Mouse (Mus musculus) common myeloid progenitor, adult 5-6 weeks (primary cell): ENCODE measurements around the gene Fam117b. TPM values are rescaled to one million over a fixed set of nuclear protein-coding genes. Genes with fewer than 3 reads are reported as not detected.

ENCODE experiments used
- ATAC-seq: replicated peaks from 2 replicates; pipeline ENCODE4 v1.8.0; 2016; ENCODE audit warnings: low read depth, mild to moderate bottlenecking, moderate TSS enrichment, inconsistent platforms; ENCODE audit not compliant: poor library complexity, severe bottlenecking
- total RNA-seq: library from RNA; stranded (forward); fragments of 200-1000, 187-1606 nt; gene quantifications from 2 replicates; pipeline ENCODE4 v1.2.3, GENCODE M21; 2017

The Fam117b gene
- total RNA-seq, 1 experiment from 2014 or later, result 27.3 TPM

DNA sequence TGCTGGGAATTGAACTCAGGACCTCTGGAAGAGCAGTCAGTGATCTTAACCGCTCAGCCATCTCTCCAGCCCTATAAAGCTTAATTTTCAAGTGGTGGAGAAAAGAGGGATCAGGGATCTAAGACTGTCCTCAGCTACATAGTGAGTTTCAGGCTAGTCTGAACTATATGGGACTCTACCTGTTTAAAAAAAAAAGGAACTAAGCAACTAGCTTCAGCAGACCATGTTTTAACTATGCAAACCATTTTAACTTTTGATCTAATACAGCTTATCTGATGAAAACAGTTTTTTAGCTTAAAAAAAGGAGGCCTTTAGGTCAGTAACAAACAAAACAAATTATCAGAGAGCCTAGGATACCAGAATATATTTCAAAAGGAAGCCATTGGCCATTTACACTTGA lies 1.9 kb upstream of the Fam117b start:
- ATAC-seq, result no peak

DNA sequence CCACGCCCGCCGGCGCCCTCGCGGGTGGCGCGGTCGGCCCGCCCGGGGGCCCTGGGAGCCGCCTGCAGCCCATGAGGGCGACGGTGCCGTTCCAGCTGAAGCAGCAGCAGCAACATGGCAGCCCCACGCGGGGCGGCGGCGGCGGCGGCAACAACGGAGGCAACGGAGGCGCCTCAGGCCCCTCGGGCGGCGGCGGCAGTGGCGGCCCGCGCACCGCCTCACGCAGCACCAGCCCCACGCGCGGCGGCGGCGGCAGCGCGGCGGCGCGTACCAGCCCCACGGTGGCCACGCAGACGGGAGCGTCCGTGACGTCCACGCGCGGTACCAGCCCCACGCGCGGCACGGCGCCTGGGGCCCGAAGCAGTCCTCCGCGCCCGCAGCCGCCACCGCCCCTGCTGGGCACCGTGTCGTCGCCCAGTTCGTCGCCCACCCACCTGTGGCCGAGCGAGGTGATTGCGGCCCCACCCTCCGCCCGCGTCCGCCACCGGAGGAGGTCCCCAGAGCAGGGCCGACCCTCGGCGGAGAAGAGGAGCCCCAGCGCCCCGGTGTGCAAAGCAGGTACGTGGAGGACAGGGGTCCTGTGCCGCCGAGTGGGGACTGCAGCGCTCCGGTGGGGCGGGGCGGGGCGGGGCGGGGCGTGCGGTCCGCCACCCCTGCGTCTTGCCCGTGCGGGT lies 526 bp downstream of the Fam117b start:
- no peak for ATAC-seq

DNA sequence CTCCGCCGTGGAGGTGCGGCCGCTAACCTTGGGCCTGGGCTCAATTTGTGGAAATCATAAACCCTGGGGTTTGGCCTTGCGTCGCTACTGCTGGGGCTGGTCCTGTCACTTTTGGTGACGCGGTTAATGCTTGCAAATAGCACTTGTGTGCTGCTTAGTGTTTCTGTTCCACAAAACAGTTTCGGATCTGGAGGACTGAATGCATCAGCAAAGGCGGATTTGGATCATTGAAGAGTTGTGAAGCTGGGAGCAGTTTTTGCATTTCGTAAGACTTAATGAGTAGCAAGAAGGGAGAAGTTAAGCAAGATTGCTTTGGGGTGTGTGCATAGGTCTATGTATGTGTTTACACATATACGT lies 1.0 kb downstream of the Fam117b start:
- ATAC-seq, result peak; percentile 33

DNA sequence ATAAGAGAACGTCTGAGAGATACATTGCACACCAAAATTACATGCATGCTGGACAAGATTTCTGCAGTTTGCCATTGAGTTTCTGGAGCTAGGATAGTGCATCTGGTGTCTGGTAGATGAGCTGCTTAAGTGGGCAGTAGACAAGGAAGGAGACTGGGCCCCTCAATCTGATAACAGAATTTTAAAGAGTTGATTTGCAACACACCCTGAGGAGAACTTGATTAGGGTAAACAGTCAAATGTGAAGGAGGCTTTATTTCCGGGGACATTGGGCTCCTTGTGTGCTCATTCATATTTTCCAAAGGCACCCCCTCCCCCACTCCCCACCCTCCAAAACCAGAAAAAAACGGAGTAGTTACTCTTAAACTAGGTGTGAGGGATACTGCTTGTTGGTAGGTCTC lies 2.0 kb downstream of the Fam117b start:
- no peak for ATAC-seq

DNA sequence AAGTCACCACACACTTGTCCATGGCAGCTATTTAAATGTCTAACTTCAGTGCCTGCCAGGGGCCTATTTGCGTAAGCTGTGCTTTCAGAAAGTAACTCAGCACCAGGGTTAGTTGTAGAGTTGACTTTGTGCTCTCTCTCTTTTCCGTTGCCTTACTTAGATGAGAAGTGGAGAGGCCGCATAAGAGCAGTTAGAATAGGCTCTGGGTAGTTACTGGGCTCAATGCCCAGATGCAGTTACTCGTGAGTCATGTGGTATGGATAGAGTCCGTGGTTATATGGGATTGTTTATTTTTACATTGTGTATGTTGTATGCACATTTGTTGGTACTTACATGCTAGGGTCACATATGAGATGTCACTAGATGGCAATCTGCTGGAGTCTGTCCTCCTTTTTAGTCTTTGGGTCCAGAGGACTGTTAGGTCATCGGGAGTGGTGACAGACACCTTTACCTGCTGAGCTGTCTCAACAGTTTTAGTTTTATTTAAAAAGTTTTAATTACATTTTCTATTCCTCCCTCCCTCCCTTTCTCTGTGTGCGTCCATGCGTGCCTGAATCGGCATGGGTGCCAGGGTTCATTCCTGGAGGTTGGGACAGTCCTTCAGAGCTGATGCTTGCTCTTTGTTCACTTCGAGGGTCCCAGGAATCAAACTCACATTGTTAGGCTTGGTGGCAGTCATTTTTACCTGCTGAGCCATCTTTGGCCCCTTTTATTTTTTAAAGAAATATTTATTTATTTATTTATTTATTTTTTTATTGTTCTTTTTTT lies 3.2 kb downstream of the Fam117b start:
- ATAC-seq, result no peak; the same call in 1 of the 2 replicates

DNA sequence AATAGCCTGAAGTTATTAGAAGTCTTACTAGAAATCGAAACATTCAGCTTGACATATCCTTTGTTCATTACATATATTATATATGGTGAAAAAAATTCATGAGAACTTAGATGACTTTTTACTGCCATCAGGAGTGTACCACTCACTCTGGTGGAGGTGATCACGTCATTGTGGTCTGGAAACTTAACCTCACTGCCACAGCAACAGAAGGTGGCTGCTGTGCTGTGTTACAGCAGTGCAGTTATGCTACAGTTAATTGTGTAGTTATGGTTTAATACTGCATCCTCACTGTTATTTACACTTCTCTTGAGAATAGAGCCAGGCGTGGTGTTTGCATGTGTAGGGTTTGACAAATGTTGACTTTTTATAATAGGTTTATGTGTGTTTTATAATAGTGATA lies 4.6 kb downstream of the Fam117b start:
- ATAC-seq, result peak; percentile 30; the same call in 1 of the 2 replicates

DNA sequence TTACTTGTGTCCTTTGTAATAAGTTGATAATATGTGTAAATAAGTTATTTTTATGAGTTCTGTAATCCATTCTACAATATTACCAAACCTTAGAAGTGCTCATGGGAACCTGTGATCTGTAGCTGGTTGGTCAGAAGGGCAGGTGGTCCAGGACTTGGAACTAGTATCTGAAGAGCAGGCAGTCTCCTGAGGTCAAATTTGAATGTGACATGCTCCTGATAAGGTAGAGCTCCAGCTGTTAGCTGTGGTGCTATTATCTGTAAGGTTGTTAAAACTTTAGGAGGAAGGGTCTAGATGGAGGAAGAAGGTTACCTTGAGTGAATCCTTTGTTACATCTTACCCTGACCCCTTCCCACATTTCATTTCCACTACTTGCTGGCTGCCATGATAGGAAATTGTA lies 5.3 kb downstream of the Fam117b start:
- ATAC-seq, result no peak

DNA sequence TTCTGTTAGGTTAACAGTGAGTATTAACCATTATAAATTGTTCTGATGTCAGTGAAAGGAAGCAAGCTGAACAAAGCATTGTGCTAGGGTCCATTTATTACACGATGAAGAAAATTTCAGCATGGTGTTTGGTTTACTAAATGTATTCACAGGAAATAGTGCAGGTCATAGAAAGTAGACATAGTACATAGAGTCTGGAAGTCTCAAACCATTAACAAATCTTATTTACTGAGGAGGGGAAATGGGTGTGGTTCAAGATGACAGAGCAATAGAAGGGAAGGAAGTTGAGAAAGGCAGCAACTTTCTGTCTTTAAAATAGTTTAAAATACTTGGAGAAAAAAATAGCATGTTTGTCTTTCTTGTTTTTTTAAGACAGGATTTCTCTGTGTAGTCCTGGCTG lies 10.4 kb downstream of the Fam117b start:
- peak; percentile 52; the same call in 1 of the 2 replicates for ATAC-seq

DNA sequence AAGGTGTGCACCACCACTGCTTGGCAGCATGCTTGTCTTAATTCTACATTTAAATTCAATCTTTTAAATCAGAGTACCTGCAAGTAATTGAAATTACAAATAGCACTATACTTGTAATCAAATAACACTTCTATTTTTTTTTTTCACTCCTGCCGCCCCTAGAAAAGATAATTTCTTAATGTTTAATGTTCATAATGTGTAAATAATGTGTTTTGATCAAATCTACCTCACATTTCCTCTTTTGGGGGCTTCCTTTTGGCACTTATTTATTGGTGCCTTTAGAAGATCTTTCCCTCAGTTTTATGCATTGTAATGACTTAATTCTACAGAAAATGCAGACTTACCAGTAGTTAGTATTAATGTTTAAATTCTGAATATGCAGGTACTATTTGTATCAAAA lies 10.9 kb downstream of the Fam117b start:
- no peak for ATAC-seq

DNA sequence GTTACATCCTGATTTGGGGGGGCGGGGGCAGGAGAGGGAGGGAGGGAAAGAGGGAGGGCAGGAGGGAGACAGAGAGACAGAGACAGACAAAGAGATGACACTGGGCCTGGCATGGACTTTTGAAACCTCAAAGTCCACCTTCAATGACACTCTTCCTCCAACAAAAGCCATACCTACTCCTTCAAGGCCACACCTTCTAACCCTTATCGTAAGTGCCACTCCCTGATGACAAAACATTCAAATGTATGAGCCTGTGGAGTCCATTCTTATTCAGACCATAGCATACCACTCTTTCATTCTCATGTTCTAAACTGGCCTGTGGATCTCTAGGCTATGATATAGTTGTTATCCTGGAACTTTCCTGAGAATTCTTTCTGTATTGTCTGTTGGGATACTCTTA lies 11.6 kb downstream of the Fam117b start:
- no peak for ATAC-seq

DNA sequence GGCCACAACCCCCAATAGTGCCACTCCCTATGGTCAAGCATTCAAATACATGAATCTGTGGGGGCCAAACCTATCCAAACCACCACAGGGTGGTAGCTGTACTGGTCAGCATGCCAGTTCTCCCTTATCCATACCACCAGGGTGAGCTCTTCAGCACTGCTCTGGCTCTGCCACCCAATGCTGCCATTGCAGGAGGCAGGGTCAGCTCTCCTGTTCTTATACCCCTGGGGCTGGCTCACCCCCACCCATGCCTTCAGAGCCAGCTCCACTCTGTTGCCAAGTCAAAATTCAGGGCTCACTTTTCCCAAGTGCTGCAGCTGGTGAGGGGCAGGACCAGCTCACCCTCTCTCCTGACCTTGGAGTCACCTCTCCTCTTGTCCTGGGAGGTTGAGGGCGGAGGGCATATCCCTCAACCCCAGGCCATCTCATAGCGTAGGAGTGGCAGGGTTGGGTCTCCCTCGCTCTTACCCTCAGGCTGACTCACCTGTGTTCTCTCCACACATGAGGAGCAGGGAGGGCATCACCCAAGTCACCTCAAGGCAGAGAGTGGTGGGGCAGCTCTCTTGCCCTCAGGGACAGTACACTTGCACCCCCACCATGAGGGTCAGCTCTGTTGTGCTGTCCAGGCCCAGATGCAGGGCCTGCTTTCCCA lies 13.3 kb downstream of the Fam117b start:
- no peak for ATAC-seq

DNA sequence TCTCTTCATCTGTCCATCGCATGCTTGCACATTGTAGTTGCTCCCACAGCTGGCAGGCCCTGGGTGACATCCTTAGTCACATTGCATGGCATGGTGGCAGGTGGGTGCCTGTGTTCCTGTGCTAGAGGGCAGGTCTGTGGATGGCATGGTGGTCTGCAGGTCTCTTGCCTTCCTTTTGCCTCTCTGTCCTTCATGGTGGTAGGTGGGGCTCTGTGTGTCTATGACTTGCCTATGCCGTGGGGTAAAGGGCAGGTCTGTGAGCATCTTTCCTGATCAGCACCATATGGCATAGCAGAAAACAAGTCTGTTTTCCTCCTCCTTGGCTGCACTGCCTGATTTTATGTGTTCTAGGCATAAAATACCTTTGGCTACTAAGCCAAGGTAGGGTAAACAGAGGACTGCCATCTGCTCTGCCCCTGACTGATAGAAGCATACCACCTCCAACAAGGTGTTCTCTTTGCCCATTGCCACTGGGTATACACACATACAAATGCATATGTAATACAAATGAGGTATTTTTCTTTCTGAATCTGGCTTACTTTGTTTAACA lies 14.4 kb downstream of the Fam117b start:
- ATAC-seq, result no peak

DNA sequence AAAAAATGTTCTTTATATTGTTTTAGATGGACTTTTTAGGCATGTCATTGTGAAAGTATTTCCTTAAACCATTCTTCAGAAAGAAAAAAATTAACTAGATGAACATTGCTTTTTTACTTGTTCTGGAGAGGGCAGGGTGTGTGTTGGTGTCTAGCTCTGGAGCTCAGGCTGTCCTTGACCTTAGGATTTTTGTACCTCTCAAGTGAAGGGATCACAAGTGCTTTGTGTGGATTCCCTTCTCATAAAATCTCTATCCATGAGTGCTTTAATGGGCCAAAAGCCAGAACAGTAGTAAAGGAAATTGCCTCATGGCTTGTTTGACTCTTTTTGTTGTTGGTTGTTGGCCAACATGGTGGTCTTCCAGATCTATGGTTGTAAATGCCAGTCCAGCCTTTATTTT lies 18.1 kb downstream of the Fam117b start:
- ATAC-seq, result no peak

DNA sequence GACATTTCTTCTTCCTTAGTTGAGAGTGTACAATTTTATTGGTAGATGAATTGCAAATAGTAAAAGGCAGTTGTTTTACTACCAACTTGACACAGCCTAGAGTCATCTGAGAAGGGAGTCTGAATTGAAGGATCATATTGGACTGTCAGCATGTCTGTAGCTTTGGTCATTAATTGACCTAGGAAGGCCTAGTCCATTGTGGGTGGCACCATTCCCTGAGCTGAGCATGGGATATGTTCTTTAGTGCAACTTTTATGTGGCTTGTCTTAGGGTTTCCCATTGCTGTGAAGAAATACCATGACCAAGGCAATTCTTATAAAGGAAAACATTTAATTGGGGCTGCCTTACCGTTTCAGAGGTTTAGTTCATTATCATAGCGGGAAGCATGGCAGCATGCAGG lies 20.2 kb downstream of the Fam117b start:
- ATAC-seq, result no peak

DNA sequence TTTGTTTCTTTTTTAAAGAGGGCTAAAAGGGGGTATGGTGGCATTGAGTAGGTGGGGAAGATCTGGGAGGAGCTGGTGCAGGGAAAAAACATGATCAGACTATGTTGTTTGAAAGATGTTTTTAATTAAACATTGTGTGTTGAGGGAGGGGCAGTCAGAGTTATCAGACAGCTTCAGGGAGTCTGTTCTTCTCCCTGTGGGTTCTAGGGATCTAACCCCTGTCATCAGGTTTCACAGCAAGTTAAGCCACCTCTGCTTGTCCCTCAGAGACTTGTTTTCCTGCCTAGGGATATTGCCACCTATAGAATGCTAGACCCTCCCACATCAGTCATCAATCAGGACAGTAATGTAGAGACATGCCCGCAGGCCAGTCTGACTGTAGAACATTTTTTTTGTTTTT lies 28.3 kb downstream of the Fam117b start:
- ATAC-seq, result no peak

DNA sequence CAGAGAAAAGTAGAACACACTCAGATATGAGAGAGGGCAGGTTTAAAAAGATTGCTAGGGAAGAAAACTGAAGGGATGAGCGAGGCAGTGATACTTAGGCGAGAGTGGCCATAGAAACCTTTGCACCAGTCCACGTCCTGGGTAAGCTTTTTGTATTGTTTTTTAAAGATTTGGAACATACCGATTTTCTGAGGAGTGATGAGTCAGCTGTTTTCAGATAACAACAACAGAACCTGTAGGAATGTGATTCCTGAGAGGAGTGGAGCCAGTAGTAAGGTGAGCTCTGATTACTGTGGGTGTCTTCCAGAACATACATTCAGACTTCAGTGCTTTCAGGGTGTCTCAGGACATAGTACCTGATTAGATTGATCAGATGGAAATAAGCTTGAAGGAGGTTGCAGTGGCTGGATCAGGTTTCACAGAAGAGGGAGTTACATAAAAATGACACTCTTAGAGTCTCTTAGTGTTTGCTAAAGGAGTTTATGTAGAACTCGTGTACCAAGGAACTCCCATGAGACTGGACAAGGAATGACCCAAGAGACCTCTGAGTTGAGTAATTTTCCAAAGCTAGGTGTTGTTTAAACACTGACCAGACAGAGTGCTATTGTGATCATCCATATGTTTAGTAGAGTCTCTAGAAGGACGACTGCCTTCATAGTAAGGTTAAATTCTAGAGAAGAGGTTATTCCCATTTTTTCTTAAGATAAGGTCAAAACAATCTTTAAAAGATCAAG lies 29.4 kb downstream of the Fam117b start:
- ATAC-seq, result no peak

DNA sequence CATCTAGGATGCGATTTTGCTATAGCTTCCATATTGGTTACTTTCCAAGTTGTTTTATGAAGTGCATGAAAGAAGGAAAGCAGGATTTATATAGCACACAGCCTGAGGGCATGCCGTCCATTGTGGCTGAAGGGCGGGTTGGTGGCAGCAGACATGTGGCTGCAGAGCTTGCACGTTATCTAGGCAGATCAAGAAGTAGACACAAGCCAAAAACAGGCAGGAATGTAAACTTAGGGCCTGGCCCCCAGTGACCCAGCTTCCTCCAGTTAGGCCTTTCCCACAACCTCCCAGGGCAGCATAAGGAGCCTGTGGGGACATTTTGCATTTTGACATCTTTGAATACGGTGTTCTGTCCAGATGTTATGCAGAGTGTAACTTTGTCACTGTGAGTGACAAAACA lies 31.0 kb downstream of the Fam117b start:
- no peak for ATAC-seq

DNA sequence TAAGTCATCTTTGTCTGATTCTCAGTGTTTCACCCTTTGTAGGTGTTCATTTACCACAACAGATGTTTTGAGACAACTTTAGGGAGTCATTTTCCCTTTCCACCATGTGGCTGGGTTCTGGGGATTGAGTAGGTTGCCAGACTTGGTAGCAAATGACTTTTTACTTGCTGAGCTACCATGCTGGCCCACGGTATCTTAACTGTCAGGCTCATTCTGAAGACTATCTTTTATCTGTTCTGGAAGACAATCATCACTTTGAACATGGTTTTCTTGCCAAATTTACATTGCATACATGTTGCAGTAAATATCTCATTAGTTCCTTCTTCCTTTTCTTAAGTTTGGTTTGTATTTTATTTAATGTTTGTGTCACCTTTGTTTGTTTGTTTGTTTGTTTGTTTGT lies 33.2 kb downstream of the Fam117b start:
- no peak for ATAC-seq

DNA sequence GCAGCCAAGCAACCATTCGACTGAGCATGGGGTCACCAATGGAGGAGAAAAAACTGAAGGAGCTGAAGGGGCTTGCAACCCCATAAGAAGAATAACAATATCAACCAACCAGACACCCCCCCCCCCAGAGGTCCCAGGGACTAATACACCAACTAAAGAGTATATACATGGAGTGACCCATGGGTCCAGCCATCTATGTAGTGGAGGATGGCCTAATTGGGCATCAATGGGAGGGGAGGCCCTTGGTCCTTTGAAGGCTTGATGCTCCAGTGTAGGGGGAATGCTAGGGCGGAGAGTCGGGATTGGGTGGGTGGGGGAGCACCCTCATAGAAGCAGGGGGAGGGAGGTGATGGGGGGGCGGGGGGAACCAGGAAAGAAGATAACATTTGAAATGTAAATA lies 34.7 kb downstream of the Fam117b start:
- ATAC-seq, result no peak

DNA sequence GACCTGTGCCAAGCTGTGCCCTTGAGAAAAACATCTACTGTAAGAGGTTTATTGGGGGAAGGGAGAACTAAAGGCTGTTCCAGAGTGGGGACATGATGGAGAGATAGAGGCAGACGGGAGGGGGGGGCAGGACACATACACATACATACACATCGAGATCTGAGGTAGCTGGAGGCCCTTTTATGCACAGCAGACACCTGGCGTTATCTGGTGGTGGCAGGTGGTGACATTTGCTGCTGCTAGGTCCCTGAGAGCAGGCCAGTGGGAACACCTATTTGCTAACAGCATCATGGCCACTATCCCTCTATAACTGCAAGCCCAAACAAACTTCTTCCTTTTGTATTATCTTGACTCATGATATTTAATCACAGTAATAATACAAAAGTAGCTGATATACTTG lies 44.4 kb downstream of the Fam117b start:
- ATAC-seq, result no peak
